Mouse (Mus musculus): Measurements from ENCODE around the gene Gm13040. TPM values are rescaled to one million over a fixed set of nuclear protein-coding genes. Genes with fewer than 3 reads are reported as not detected.
"Not testable (repeated sequence)": the region's sequence is repeated elsewhere in the genome, so short reads cannot be mapped to it uniquely, and the experiment has no call there.

Gm13040 gene
- total RNA-seq (2014; rRNA removed; ENCODE audit: low replicate concordance) (not detected in 2 replicates), polyA plus RNA-seq (2015; fragmentation: Nextera tagmentation; extraction: Ambion mirVana) (not detected in 2 replicates)

DNA sequence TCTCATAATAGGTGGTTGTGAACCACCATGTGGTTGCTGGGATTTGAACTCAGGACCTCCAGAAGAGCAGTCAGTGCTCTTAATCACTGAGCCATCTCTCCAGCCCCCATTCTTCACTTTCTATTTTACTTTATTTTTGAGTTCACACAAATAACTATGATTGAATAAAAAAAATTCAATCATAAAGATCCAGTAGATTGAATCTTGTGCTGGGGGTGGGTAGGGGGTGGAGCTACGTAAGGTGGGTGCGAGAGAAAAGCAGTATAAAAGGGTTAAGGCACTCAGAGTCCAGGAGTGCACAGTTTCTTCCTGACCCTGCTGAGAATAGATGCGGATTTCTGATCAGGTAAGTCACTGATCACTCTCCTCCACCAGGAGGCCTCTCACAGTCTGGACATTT lies at the start of gene Gm13040:
TSS of gene Gm13040 (plus strand) at position 301 of the 400 bp plus-strand sequence.
- H3K27me3 ChIP-seq (ENCODE audit: control insufficient read depth, insufficient read depth, low read length); H3K36me3 ChIP-seq (replicated peaks; ENCODE audit: control insufficient read depth, insufficient read depth, low read length); H3K4me1 ChIP-seq (ENCODE audit: control insufficient read depth, insufficient read depth); H3K9ac ChIP-seq (replicated peaks; ENCODE audit: low read depth, low read length); H3K4me3 ChIP-seq (ENCODE audit: low read depth, low read length); DNase-seq (ENCODE audit: low spot score); H3K27ac ChIP-seq (ENCODE audit: low read depth); H3K9me3 ChIP-seq (replicated peaks; ENCODE audit: control insufficient read depth, low read length); H3K4me2 ChIP-seq (ENCODE audit: low read depth, low read length); ATAC-seq (ENCODE audit: insufficient read depth, low read depth): not testable (repeated sequence)
- no CpG with 5 or more reads among the region's 3 CpGs for WGBS

DNA sequence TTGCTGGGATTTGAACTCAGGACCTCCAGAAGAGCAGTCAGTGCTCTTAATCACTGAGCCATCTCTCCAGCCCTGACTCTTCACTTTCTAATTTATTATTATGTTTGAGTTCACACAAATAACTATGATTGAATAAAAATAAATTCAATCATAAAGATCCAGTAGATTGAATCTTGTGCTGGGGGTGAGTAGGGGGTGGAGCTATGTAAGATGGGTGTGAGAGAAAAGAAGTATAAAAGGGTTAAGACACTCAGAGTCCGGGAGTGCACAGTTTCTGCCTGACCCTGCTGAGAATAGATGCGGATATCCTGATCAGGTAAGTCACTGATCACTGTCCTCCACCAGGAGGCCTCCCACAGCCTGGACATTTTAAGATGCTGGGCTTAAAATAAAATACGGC lies 24.7 kb upstream of the Gm13040 start, which contains the start of gene Gm13043:
TSS of gene Gm13043 (plus strand) at position 301 of the 400 bp plus-strand sequence.
- Histone ChIP-seq H3K27me3 (ENCODE audit: control insufficient read depth, insufficient read depth, low read length) (no peaks in the 10 kb centered on the region), H3K9me3 (replicated peaks; ENCODE audit: control insufficient read depth, low read length) (no peaks in the 10 kb centered on the region), H3K4me2 (ENCODE audit: low read depth, low read length) (no peak within 1 kb of the TSS), H3K4me1 (ENCODE audit: control insufficient read depth, insufficient read depth) (no peaks in the 10 kb centered on the region), H3K4me3 (ENCODE audit: low read depth, low read length) (no peak within 1 kb of the TSS), H3K9ac (replicated peaks; ENCODE audit: low read depth, low read length) (no peak within 1 kb of the TSS), H3K36me3 (replicated peaks; ENCODE audit: control insufficient read depth, insufficient read depth, low read length) (no peaks in the 10 kb centered on the region), H3K27ac (ENCODE audit: low read depth) (no peak within 1 kb of the TSS)
- 71% methylated on average over 3 of the region's 3 CpGs for WGBS
- TF ChIP-seq CTCF (IDR thresholded peaks at IDR 0.05; ENCODE audit: low read depth) (no peak), EP300 (IDR thresholded peaks at IDR 0.05; ENCODE audit: low read depth) (no peak)
- DNase-seq (ENCODE audit: low spot score): no peak
- ATAC-seq (ENCODE audit: insufficient read depth, low read depth): no peak

DNA sequence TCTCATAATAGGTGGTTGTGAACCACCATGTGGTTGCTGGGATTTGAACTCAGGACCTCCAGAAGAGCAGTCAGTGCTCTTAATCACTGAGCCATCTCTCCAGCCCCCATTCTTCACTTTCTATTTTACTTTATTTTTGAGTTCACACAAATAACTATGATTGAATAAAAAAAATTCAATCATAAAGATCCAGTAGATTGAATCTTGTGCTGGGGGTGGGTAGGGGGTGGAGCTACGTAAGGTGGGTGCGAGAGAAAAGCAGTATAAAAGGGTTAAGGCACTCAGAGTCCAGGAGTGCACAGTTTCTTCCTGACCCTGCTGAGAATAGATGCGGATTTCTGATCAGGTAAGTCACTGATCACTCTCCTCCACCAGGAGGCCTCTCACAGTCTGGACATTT lies 15.6 kb downstream of the Gm13040 start, which contains the start of the genes BC080695 and Gm13057:
TSS of gene BC080695 (plus strand) at position 301 of the 400 bp plus-strand sequence.
TSS of gene Gm13057 (plus strand) at position 310 of the 400 bp plus-strand sequence.
- not testable (repeated sequence) for H3K27ac ChIP-seq (ENCODE audit: low read depth); DNase-seq (ENCODE audit: low spot score); H3K4me3 ChIP-seq (ENCODE audit: low read depth, low read length); H3K4me1 ChIP-seq (ENCODE audit: control insufficient read depth, insufficient read depth); H3K9me3 ChIP-seq (replicated peaks; ENCODE audit: control insufficient read depth, low read length); H3K36me3 ChIP-seq (replicated peaks; ENCODE audit: control insufficient read depth, insufficient read depth, low read length); H3K27me3 ChIP-seq (ENCODE audit: control insufficient read depth, insufficient read depth, low read length); H3K9ac ChIP-seq (replicated peaks; ENCODE audit: low read depth, low read length); H3K4me2 ChIP-seq (ENCODE audit: low read depth, low read length); ATAC-seq (ENCODE audit: insufficient read depth, low read depth)
- no CpG with 5 or more reads among the region's 3 CpGs for WGBS

Other genes starting within 250 kb of the Gm13040 start
- gene Pdpn, start 236.4 kb upstream of the Gm13040 start, total RNA-seq (2014; rRNA removed; ENCODE audit: low replicate concordance): 6.8 and 12.4 TPM in 2 replicates
- gene Pdpn, start 236.4 kb upstream of the Gm13040 start, polyA plus RNA-seq (2015; fragmentation: Nextera tagmentation; extraction: Ambion mirVana): 13.6 and 14.9 TPM in 2 replicates
- not detected in 2 replicates for gene Lrrc38, start 186.2 kb upstream of the Gm13040 start, total RNA-seq (2014; rRNA removed; ENCODE audit: low replicate concordance)
- 0.23 and 0.32 TPM in 2 replicates for gene Lrrc38, start 186.2 kb upstream of the Gm13040 start, polyA plus RNA-seq (2015; fragmentation: Nextera tagmentation; extraction: Ambion mirVana)
- gene Pramel1, start 141.5 kb upstream of the Gm13040 start, total RNA-seq (2014; rRNA removed; ENCODE audit: low replicate concordance): not detected in 2 replicates
- gene Pramel1, start 141.5 kb upstream of the Gm13040 start, polyA plus RNA-seq (2015; fragmentation: Nextera tagmentation; extraction: Ambion mirVana): not detected in 2 replicates
- gene Pramef8, start 123.5 kb upstream of the Gm13040 start, total RNA-seq (2014; rRNA removed; ENCODE audit: low replicate concordance): 21.5 and 24.7 TPM in 2 replicates
- gene Pramef8, start 123.5 kb upstream of the Gm13040 start, polyA plus RNA-seq (2015; fragmentation: Nextera tagmentation; extraction: Ambion mirVana): 8.3 and 9.2 TPM in 2 replicates
- not detected in 2 replicates for gene Oog4, start 85.6 kb upstream of the Gm13040 start, total RNA-seq (2014; rRNA removed; ENCODE audit: low replicate concordance)
- gene Oog4, start 85.6 kb upstream of the Gm13040 start, polyA plus RNA-seq (2015; fragmentation: Nextera tagmentation; extraction: Ambion mirVana): not detected in 2 replicates
- gene Gm13043, start 24.6 kb upstream of the Gm13040 start, total RNA-seq (2014; rRNA removed; ENCODE audit: low replicate concordance): not detected in 2 replicates
- not detected in 2 replicates for gene Gm13043, start 24.6 kb upstream of the Gm13040 start, polyA plus RNA-seq (2015; fragmentation: Nextera tagmentation; extraction: Ambion mirVana)
- not detected in 2 replicates for gene BC080695, start 15.7 kb downstream of the Gm13040 start, total RNA-seq (2014; rRNA removed; ENCODE audit: low replicate concordance)
- not detected in 2 replicates for gene BC080695, start 15.7 kb downstream of the Gm13040 start, polyA plus RNA-seq (2015; fragmentation: Nextera tagmentation; extraction: Ambion mirVana)
- gene Gm13057, start 15.8 kb downstream of the Gm13040 start, total RNA-seq (2014; rRNA removed; ENCODE audit: low replicate concordance): not detected in 2 replicates
- not detected in 2 replicates for gene Gm13057, start 15.8 kb downstream of the Gm13040 start, polyA plus RNA-seq (2015; fragmentation: Nextera tagmentation; extraction: Ambion mirVana)
- not detected in 2 replicates for gene Gm13083, start 79.0 kb downstream of the Gm13040 start, total RNA-seq (2014; rRNA removed; ENCODE audit: low replicate concordance)
- gene Gm13083, start 79.0 kb downstream of the Gm13040 start, polyA plus RNA-seq (2015; fragmentation: Nextera tagmentation; extraction: Ambion mirVana): not detected in 2 replicates
- gene Gm13088, start 121.3 kb downstream of the Gm13040 start, total RNA-seq (2014; rRNA removed; ENCODE audit: low replicate concordance): not detected in 2 replicates
- gene Gm13088, start 121.3 kb downstream of the Gm13040 start, polyA plus RNA-seq (2015; fragmentation: Nextera tagmentation; extraction: Ambion mirVana): not detected in 2 replicates
- gene Gm13089, start 166.8 kb downstream of the Gm13040 start, total RNA-seq (2014; rRNA removed; ENCODE audit: low replicate concordance): not detected in 2 replicates
- not detected in 2 replicates for gene Gm13089, start 166.8 kb downstream of the Gm13040 start, polyA plus RNA-seq (2015; fragmentation: Nextera tagmentation; extraction: Ambion mirVana)
- gene Gm13078, start 183.5 kb downstream of the Gm13040 start, total RNA-seq (2014; rRNA removed; ENCODE audit: low replicate concordance): not detected in 2 replicates
- not detected in 2 replicates for gene Gm13078, start 183.5 kb downstream of the Gm13040 start, polyA plus RNA-seq (2015; fragmentation: Nextera tagmentation; extraction: Ambion mirVana)